Mouse (Mus musculus) cerebellum, adult 9-11 months (tissue): ENCODE measurements around the gene Iars.
"Not testable (repeated sequence)": the region's sequence is repeated elsewhere in the genome, so short reads cannot be mapped to it uniquely, and the experiment has no call there.

Experiments used
- DNase-seq: peaks from one replicate; pipeline ENCODE4 v3.0.0; 2022

Iars gene

GRCm38 (mm10) chr13:49738011-49738410, 56.1 kb downstream of the Iars start:
- no peak for DNase-seq

GRCm38 (mm10) chr13:49741285-49742040, 59.6 kb downstream of the Iars start:
- no peak for DNase-seq

- DNase-seq: no peak
Observed at GRCm38 (mm10) chr13:49756591-49756990, 74.7 kb downstream of the Iars start.

- DNase-seq: no peak
Observed at GRCm38 (mm10) chr13:49757966-49758365, 76.1 kb downstream of the Iars start.

- no peak for DNase-seq
Observed at GRCm38 (mm10) chr13:49760675-49761074, 78.8 kb downstream of the Iars start.

GRCm38 (mm10) chr13:49762208-49762607, 80.3 kb downstream of the Iars start:
- DNase-seq: no peak

GRCm38 (mm10) chr13:49765306-49765705, 83.4 kb downstream of the Iars start:
- DNase-seq: no peak

GRCm38 (mm10) chr13:49766269-49766668, 84.4 kb downstream of the Iars start:
- no peak for DNase-seq

GRCm38 (mm10) chr13:49768048-49768447, 86.1 kb downstream of the Iars start:
- DNase-seq: no peak

GRCm38 (mm10) chr13:49769111-49769510, 87.2 kb downstream of the Iars start:
- DNase-seq: no peak

GRCm38 (mm10) chr13:49771536-49771935, 89.6 kb downstream of the Iars start:
- not testable (repeated sequence) for DNase-seq
